Mouse (Mus musculus) splenic B cell, adult 2 months (primary cell): ENCODE measurements around the gene Mast1.

Experiments
- DNase-seq: peaks from one replicate; pipeline ENCODE4 v3.0.0-alpha.2; 2011; ENCODE audit warnings: low read depth, low spot score
- H3K27me3 ChIP-seq: 2 replicates; pipeline ENCODE4 v1.6.1; 2012; ENCODE audit warnings: mild to moderate bottlenecking, low read length, moderate library complexity, mixed read lengths; ENCODE audit not compliant: control insufficient read depth, poor library complexity, insufficient read depth, severe bottlenecking
- H3K36me3 ChIP-seq: 2 replicates; pipeline ENCODE4 v1.6.1; 2012; ENCODE audit warnings: mild to moderate bottlenecking, low read length, moderate library complexity, mixed read lengths; ENCODE audit not compliant: control insufficient read depth, poor library complexity, insufficient read depth, severe bottlenecking

Mast1 gene

DNA sequence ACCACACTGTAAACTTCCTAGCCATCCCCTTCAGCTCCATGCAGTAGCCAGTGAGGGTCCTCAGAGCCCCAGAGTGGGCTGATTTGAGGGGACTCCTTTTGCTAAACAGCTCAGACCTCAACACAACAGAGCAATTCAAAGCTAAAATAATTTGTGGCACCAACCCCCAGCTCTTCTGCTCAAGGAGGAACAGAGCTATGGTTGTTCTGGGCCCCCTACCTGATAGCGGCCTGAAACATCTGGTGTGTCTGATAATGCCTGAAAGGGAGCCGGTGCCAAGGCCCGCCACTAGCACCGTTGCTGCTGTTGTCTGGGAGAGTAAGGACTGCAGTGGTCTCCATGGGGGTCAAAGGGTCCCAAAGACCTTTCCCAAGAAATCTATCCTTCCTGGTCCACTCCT is 36.1 kb downstream of the Mast1 start:
- no peaks in the 10 kb centered on the region for H3K27me3 ChIP-seq
- no peak for DNase-seq
- H3K36me3 ChIP-seq, result no peaks in the 10 kb centered on the region

DNA sequence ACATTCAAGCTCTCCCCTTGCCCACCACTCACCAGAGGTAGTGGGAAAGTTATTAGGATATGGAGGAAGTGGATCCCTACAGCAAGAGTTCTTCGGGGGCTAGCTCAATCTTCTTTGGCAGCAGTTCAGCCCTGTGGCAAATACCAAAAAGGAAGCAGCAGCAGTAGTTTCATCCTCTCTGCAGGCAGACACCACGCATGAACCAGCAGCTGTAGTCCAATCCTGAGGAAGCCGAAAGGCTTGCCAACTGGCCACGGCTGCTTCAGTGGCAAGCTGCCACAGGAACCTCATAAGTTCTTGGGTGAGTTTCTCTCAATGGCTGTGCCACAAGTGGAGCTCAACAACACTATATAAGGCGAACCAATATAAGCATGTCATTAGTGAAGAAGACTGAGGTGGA is 41.2 kb downstream of the Mast1 start:
- no peak for DNase-seq
- Histone ChIP-seq H3K27me3 (no peaks in the 10 kb centered on the region), H3K36me3 (no peaks in the 10 kb centered on the region)

DNA sequence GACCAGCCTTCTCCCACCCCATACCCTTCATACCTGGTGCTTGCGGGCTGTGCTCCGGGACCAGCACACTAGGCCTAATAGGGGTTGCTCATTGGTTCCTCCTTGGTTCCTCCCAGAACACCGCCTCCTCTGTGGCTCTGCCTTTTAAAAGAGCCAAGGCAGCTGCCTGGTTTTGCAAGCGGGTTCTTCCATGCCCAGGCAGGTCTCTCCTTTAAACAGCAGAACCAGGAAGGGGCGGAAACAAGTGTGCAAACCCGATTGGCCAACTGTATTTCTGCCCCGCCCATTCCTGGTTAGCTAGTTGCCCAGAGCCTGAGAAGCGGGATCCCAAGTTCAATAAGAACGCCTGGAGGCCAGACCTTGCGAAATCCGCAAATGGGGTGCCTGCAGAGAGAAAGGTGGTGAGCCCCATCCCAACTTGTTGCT is 43.4 kb downstream of the Mast1 start, which contains the start of gene Gcdh:
Gcdh (minus strand) TSS at position 213 of the 426 bp plus-strand sequence.
- Histone ChIP-seq H3K27me3 (no peaks in the 10 kb centered on the region), H3K36me3 (no peaks in the 10 kb centered on the region)
- DNase-seq, result peak; percentile 91

GRCm38 (mm10) chr8:84892993-84893708 is 44.0 kb downstream of the Mast1 start:
- Histone ChIP-seq H3K36me3 (no peaks in the 10 kb centered on the region), H3K27me3 (no peaks in the 10 kb centered on the region)
- DNase-seq, result no peak

DNA sequence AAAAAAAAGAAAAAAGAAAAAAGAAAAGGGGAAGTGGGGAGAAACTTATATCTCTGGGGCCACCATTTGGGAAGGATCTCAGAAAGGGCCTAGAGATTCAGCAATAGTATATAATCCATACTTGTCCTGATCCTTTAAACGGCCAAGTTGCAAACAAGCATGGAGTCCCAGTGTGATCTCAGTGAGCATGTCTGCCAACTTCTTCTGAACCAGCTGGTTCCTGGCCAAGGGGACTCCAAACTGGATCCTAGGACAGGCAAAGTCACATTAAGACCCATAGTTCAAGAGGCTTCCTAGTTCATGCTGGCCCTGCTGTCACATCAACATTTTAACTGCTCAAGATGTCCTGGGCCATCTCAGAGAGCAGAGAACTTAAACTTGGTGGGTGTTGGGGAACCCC is 48.0 kb downstream of the Mast1 start:
- H3K36me3 ChIP-seq, result no peaks in the 10 kb centered on the region
- H3K27me3 ChIP-seq, result no peaks in the 10 kb centered on the region
- DNase-seq, result no peak

DNA sequence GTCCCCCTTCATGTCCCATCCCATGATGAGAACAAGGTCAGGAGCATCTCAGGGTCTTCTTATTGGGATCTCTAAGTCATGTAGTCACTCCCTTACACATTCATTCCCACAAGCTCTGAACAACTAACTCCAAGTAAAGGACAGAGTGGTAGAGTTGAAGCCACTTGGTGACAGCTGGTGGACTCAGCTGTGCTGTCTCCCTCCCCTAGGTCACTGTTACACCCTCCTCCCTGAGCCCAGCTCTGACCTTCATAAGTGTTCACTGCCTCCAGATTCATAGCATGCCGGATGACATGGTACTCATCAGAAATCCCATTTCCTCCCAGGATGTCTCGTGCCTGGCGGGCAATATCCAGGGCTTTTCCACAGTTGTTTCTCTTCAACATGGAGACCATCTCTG is 48.9 kb downstream of the Mast1 start:
- no peak for DNase-seq
- Histone ChIP-seq H3K36me3 (no peaks in the 10 kb centered on the region), H3K27me3 (no peaks in the 10 kb centered on the region)

DNA sequence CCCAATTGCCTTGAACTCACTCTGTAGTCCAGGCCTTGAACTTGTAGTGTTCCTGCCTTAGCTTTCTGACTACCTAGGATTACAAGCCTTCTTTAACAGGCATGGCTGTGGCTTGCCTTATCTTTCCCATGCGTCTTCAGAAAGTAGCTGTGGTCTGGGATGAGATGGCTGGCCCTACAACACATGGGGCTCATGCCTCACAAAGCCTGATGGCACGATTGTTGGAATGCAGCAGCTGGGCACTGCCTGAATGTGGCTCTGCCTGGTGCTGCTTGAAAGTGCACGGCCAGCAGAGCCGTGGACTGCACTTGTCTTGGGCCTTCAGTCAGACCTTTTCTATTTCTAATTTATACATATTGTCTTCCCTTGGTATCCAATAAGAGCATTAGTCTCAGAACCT is 52.4 kb downstream of the Mast1 start:
- Histone ChIP-seq H3K27me3 (no peaks in the 10 kb centered on the region), H3K36me3 (no peaks in the 10 kb centered on the region)
- DNase-seq, result no peak

GRCm38 (mm10) chr8:84878915-84879314 is 58.2 kb downstream of the Mast1 start:
- H3K36me3 ChIP-seq, result no peaks in the 10 kb centered on the region
- H3K27me3 ChIP-seq, result no peaks in the 10 kb centered on the region
- no peak for DNase-seq

DNA sequence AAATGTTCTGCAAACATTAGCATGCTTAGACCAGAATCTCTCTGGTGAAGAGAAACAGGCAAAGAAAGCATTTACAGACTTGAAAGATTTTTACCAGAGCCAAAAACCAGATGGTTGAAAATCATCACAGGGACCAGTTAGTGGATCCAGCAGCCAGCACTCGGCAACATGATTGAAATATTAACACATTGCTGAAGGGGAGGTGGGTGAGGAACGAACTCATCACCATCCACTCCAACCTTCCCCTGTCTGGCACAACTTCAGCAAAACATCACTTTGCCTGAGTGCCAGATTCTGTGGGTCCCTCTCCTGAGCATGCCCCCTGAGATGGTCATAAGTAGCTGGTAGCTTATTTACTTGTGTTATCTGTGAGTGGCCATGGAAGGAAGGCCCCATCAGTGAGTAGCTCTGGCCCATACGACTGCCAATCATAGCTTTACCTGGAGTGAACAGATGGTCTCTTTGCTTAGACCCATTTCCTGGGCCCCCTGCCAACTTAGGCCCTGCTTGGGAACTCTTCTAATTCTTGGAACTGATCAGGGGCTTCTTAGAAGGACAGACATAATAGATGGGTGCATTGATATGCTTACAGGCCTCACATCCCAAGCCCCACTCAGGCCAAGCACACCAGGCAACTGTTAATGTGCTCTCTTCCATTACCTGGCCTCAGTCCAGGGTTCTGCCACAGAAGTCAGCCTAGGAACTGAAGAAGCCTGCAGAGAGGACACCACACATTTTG is 59.7 kb downstream of the Mast1 start:
- H3K36me3 ChIP-seq, result no peaks in the 10 kb centered on the region
- H3K27me3 ChIP-seq, result no peaks in the 10 kb centered on the region
- DNase-seq, result no peak

DNA sequence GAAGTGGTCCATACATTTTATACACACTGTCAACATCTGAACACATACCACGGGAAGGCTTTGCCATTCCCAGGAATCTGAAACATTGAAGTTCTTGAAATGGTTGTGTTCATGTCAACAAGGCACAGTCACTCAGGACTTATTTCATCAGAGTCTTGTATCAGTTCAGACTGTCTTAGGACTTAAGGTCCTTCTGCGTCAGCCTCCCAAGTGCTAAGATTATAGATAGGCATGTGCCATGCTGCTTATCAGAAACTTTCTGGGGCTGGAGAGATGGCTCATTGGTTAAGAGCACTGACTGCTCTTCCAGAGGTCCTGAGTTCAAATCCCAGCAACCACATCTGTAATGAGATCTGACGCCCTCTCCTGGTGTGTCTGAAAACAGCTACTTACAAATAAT is 62.8 kb downstream of the Mast1 start:
- H3K27me3 ChIP-seq, result no peaks in the 10 kb centered on the region
- H3K36me3 ChIP-seq, result no peaks in the 10 kb centered on the region

DNA sequence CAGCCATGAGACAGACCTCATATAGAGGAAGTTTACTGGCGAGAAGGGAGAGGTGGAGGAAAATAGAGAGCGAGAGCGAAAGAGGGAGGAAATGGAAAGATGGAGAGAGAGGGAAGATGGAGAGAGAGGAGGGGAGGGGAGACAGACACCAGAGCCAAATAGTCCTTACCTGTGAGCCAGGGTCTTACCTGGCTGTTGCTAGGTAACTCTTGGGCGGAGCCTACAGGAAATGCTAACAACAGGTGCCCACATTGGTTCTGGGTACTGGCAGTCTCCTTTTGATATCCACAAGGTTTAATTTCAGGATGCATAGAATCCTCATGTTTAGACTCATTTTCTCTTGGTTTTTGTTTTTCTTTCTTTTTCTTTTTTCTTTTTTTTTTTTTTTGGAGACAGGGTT is 64.1 kb downstream of the Mast1 start:
- peaks cover 3% of the 10 kb centered on the region; the same call in 1 of the 2 replicates for H3K36me3 ChIP-seq
- DNase-seq, result no peak

More for the DNA sequence above, 62.8 kb downstream of the Mast1 start:
- no peak for DNase-seq

GRCm38 (mm10) chr8:84872309-84872965 is 64.7 kb downstream of the Mast1 start:
- Histone ChIP-seq H3K27me3 (no peaks in the 10 kb centered on the region), H3K36me3 (peaks cover 6% of the 10 kb centered on the region; the same call in 1 of the 2 replicates)
- peak; percentile 50 for DNase-seq

More for the DNA sequence above, 64.1 kb downstream of the Mast1 start:
- H3K27me3 ChIP-seq, result no peaks in the 10 kb centered on the region

DNA sequence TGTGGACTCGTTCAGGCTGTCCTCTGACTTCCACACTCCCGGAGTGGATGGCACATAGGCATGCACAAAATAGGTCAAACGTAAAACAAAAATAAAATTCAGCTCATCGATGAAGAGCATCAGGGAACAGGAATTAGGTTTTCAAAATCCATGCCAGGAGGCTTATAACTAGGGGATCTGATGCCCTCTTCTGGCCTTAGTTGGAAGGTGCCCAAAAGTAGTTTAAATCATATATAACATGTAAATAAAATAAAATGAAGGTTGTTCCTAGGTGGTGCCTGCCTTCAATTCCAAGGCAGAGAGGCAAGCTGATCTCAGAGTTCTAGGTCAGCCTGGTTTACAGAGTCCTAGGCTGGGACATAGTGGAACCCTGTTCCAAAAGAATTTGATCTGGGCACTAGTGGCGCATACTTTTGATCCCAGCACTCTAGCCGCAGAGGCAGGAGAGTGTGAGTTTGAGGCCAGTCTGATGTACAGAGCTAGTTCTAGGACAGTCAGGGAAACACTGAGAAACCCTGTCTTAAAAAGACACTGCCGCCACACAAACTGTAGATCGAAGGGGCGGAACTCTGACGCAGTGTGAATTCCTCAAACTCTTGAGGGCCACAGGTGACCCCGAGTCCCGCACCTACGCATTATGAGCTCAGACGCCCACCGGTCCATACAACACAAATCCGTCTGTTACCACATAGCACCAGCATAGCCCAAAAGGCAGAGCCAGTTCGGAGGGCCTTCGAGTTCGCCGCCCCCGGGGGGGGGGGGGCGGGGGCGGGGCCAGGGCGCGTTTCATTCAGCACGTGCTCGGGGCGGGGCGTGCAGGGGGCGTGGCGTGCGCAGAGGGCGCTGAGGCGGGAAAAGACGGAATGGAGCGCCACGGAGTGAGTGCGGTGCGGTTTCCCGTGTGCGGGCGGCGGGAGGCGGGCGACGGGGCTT is 65.5 kb downstream of the Mast1 start, which contains the start of gene Syce2:
Syce2 (plus strand) TSS at position 736 of the 933 bp plus-strand sequence.
- peak; percentile 94 for DNase-seq
- Histone ChIP-seq H3K27me3 (no peaks in the 10 kb centered on the region), H3K36me3 (peaks cover 8% of the 10 kb centered on the region; the same call in 1 of the 2 replicates)
